Mouse (Mus musculus): ENCODE results near the gene Pip4k2c.
"Not testable (repeated sequence)": the region's sequence is repeated elsewhere in the genome, so short reads cannot be mapped to it uniquely, and the experiment has no call there.

Gene Pip4k2c

GRCm38 (mm10) chr10:127166771-127167613 lies 44.4 kb downstream of the Pip4k2c start:
- no peak for DNase-seq

GRCm38 (mm10) chr10:127166404-127166715 lies 45.0 kb downstream of the Pip4k2c start:
- DNase-seq: no peak

GRCm38 (mm10) chr10:127165654-127166403 lies 45.6 kb downstream of the Pip4k2c start:
- peak; percentile 74 to 84 for DNase-seq

- DNase-seq: peak in 1 of 2 experiments; percentile 75
Measured at GRCm38 (mm10) chr10:127165354-127165653, 46.1 kb downstream of the Pip4k2c start.

GRCm38 (mm10) chr10:127164631-127165353 lies 46.6 kb downstream of the Pip4k2c start, which contains the start of gene B4galnt1:
Gene B4galnt1 (plus strand): TSS chr10:127165225.
- DNase-seq: peak; percentile 91

GRCm38 (mm10) chr10:127164190-127164589 lies 47.2 kb downstream of the Pip4k2c start:
- no peak for DNase-seq

- not testable (repeated sequence) for DNase-seq
Measured at GRCm38 (mm10) chr10:127162771-127163261, 48.6 kb downstream of the Pip4k2c start.

GRCm38 (mm10) chr10:127160728-127161127 lies 50.7 kb downstream of the Pip4k2c start:
- no peak for DNase-seq

GRCm38 (mm10) chr10:127160081-127160480 lies 51.3 kb downstream of the Pip4k2c start:
- DNase-seq: no peak

- no peak for DNase-seq
Measured at GRCm38 (mm10) chr10:127158471-127158870, 52.9 kb downstream of the Pip4k2c start.

GRCm38 (mm10) chr10:127156511-127156910 lies 54.9 kb downstream of the Pip4k2c start:
- DNase-seq: no peak

GRCm38 (mm10) chr10:127156089-127156488 lies 55.3 kb downstream of the Pip4k2c start:
- DNase-seq: no peak

- no peak for DNase-seq
Measured at GRCm38 (mm10) chr10:127154652-127155051, 56.7 kb downstream of the Pip4k2c start.

GRCm38 (mm10) chr10:127154241-127154640 lies 57.1 kb downstream of the Pip4k2c start:
- no peak for DNase-seq

GRCm38 (mm10) chr10:127153323-127153722 lies 58.1 kb downstream of the Pip4k2c start:
- DNase-seq: no peak

- DNase-seq: not testable (repeated sequence)
Measured at GRCm38 (mm10) chr10:127152556-127152955, 58.8 kb downstream of the Pip4k2c start.

- not testable (repeated sequence) for DNase-seq
Measured at GRCm38 (mm10) chr10:127151233-127151632, 60.2 kb downstream of the Pip4k2c start.

GRCm38 (mm10) chr10:127150471-127150872 lies 60.9 kb downstream of the Pip4k2c start:
- no peak for DNase-seq

- no peak for DNase-seq
Measured at GRCm38 (mm10) chr10:127147135-127147534, 64.2 kb downstream of the Pip4k2c start.

Data from cerebellum, postnatal 25 days (tissue).